18 mouse cellular contexts compared by ENCODE assay signal in the genomic region with DNA sequence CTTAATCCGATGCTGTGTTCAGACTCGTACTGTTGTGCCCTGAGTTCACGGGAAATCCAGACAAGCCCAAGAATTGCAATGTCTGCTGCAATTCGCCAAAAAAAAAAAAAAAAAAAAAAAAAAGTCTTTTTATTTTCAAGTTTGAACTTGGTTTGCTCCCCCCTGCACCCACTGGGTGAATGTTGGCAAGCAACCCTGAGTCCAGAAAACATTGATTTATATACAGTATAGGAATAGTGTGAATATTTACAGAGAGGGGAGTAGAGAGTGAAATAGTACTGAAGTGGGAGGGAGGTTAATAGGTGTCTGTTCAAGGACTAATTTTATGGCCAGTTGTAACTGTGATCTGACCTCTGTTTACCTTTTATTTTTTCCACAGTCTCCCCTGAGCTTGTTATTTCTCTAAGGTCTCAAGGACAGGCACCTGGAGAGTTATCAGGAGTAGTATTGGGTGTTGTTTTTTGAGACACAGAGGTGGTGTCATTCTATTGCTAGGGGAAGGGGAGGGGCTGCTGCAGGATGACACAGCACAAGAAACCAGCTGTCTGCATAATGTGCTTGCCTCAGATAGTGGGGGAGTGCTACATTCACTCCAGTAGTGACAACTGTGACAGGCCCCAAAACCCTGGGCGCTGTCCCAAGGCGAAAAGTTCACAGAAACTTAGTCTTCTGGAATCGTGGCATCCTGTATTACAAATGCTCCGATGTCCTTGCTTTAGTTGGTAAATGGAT.
DNase-seq lines count a peak whose midpoint lies in the region; ATAC-seq and TF ChIP-seq lines count a peak whose summit lies in the region.
"Had no signal": no experiment of that assay in that cellular context is flagged by ENCODE, and none has a peak within 500 bp of the region (broad histone marks: within the 10 kb centered on the region; RNA-seq: fewer than 3 reads in every experiment).

No protein-coding gene starts in this region.

- intact Hi-C loops in gastrocnemius, adult 2 months (cut with DNase I), result no loop called here

- peak; percentile 97 for ATAC-seq in heart, embryonic 11.5 days (replicated peaks; ENCODE audit: insufficient number of reproducible peaks, low FRiP score, low TSS enrichment)
- ATAC-seq in midbrain, embryonic 11.5 days (ENCODE audit: low FRiP score), result peak; percentile 46; the same call in 1 of the 2 replicates
- no peak for ATAC-seq in midbrain, embryonic 14.5 days (ENCODE audit: low FRiP score, low TSS enrichment)
- ATAC-seq in CD4-positive, CD25-positive, alpha-beta regulatory T cell, adult 4 months, result no peak

- H3K4me2 ChIP-seq in heart, embryonic 11.5 days, result no peak overlapping the region
- no peak overlapping the region for H3K4me2 ChIP-seq in midbrain, embryonic 11.5 days
- no peak overlapping the region for H3K4me2 ChIP-seq in midbrain, embryonic 14.5 days (ENCODE audit: low read length)
- H3K4me2 ChIP-seq: hindbrain, embryonic 15.5 days; limb, embryonic 15.5 days; neural tube, embryonic 15.5 days had no signal

- no peaks in the 10 kb centered on the region for H3K9me3 ChIP-seq in heart, embryonic 11.5 days (replicated peaks; ENCODE audit: control insufficient read depth, low read length)
- no peaks in the 10 kb centered on the region for H3K9me3 ChIP-seq in midbrain, embryonic 11.5 days (ENCODE audit: control insufficient read depth, low read length)
- no peaks in the 10 kb centered on the region for H3K9me3 ChIP-seq in midbrain, embryonic 14.5 days (ENCODE audit: control insufficient read depth, low read length)
- H3K9me3 ChIP-seq: hindbrain, embryonic 15.5 days; limb, embryonic 15.5 days; neural tube, embryonic 15.5 days had no signal

- DNase-seq in heart, adult 8-10 months (ENCODE audit: low spot score), result no peak
- no peak for DNase-seq in midbrain, embryonic 11.5 days (ENCODE audit: low spot score, missing footprints)
- no peak for DNase-seq in midbrain, embryonic 14.5 days
- peak; percentile 66 for DNase-seq in liver
- DNase-seq in adrenal gland, adult (ENCODE audit: inconsistent age in 2 of 2, low spot score in 1 of 2), result no peak
- DNase-seq in gastrocnemius, adult 2 months, result no peak
- DNase-seq: adrenal gland, postnatal 14 days; B cell, adult 2 months; cerebellum, postnatal 36 days; heart, adult 2 months; kidney, postnatal 36 days had no signal

- H3K27me3 ChIP-seq in heart, embryonic 11.5 days (ENCODE audit: control insufficient read depth, insufficient read depth, low read length), result no peaks in the 10 kb centered on the region
- no peaks in the 10 kb centered on the region for H3K27me3 ChIP-seq in midbrain, embryonic 11.5 days (ENCODE audit: control insufficient read depth, insufficient read depth, low read length)
- no peaks in the 10 kb centered on the region for H3K27me3 ChIP-seq in midbrain, embryonic 14.5 days (ENCODE audit: control insufficient read depth, insufficient read depth, low read length)
- H3K27me3 ChIP-seq: hindbrain, embryonic 15.5 days; limb, embryonic 15.5 days; neural tube, embryonic 15.5 days had no signal

- H3K27ac ChIP-seq in heart, embryonic 11.5 days (ENCODE audit: low read depth, low read length), result no peak overlapping the region
- no peak overlapping the region for H3K27ac ChIP-seq in midbrain, embryonic 11.5 days (ENCODE audit: low read depth, low read length)
- no peak overlapping the region for H3K27ac ChIP-seq in midbrain, embryonic 14.5 days (replicated peaks; ENCODE audit: low read depth, low read length)
- H3K27ac ChIP-seq in gastrocnemius, adult 2 months, result no peak overlapping the region
- H3K27ac ChIP-seq: heart, adult 2 months; hindbrain, embryonic 15.5 days; limb, embryonic 15.5 days; macrophage; neural tube, embryonic 15.5 days had no signal

- no peaks in the 10 kb centered on the region for H3K4me1 ChIP-seq in heart, embryonic 11.5 days (ENCODE audit: control insufficient read depth, insufficient read depth, low read length)
- H3K4me1 ChIP-seq in midbrain, embryonic 11.5 days (ENCODE audit: control insufficient read depth, insufficient read depth, low read length), result no peaks in the 10 kb centered on the region
- no peaks in the 10 kb centered on the region for H3K4me1 ChIP-seq in midbrain, embryonic 14.5 days (ENCODE audit: control insufficient read depth, insufficient read depth, low read length)
- H3K4me1 ChIP-seq: hindbrain, embryonic 15.5 days; limb, embryonic 15.5 days; neural tube, embryonic 15.5 days had no signal

- 78% methylated on average over 8 of the region's 8 CpGs for WGBS in heart, embryonic 11.5 days (ENCODE audit: insufficient replicate concordance)
- 95% methylated on average over 8 of the region's 8 CpGs for WGBS in midbrain, embryonic 11.5 days
- WGBS in midbrain, embryonic 14.5 days, result 91% methylated on average over 8 of the region's 8 CpGs

- TF ChIP-seq CTCF in gastrocnemius, adult 2 months (IDR thresholded peaks at IDR 0.05), result no peak

- H3K36me3 ChIP-seq in heart, embryonic 11.5 days (ENCODE audit: control insufficient read depth, insufficient read depth, low read length), result no peaks in the 10 kb centered on the region
- H3K36me3 ChIP-seq in midbrain, embryonic 11.5 days (ENCODE audit: control insufficient read depth, insufficient read depth, low read length), result no peaks in the 10 kb centered on the region
- H3K36me3 ChIP-seq in midbrain, embryonic 14.5 days (ENCODE audit: control insufficient read depth, insufficient read depth, low read length), result no peaks in the 10 kb centered on the region
- H3K36me3 ChIP-seq: hindbrain, embryonic 15.5 days; limb, embryonic 15.5 days; neural tube, embryonic 15.5 days had no signal

- no peak overlapping the region for H3K4me3 ChIP-seq in heart, embryonic 11.5 days (ENCODE audit: low read depth, low read length)
- H3K4me3 ChIP-seq in midbrain, embryonic 11.5 days (ENCODE audit: low read depth, low read length), result no peak overlapping the region
- H3K4me3 ChIP-seq in midbrain, embryonic 14.5 days (replicated peaks; ENCODE audit: low read depth, low read length), result no peak overlapping the region
- no peak overlapping the region for H3K4me3 ChIP-seq in gastrocnemius, adult 2 months
- H3K4me3 ChIP-seq: erythroblast, embryonic 14.5 days; heart, adult 2 months; hindbrain, embryonic 15.5 days; limb, embryonic 15.5 days; neural tube, embryonic 15.5 days had no signal

- no peak overlapping the region for H3K9ac ChIP-seq in heart, embryonic 11.5 days (ENCODE audit: low read depth, low read length)
- no peak overlapping the region for H3K9ac ChIP-seq in midbrain, embryonic 11.5 days (ENCODE audit: low read length)
- H3K9ac ChIP-seq in midbrain, embryonic 14.5 days (replicated peaks; ENCODE audit: low read length), result no peak overlapping the region
- H3K9ac ChIP-seq: hindbrain, embryonic 15.5 days; limb, embryonic 15.5 days; neural tube, embryonic 15.5 days had no signal

Comparison
In these comparisons a context has a peak if more than half of its experiments do, and no peak if none do; other contexts are left out.
1. ATAC-seq: peak in heart, embryonic 11.5 days (single experiment) and midbrain, embryonic 11.5 days (single experiment); none in midbrain, embryonic 14.5 days (single experiment) and CD4-positive, CD25-positive, alpha-beta regulatory T cell, adult 4 months (single experiment).